Mouse (Mus musculus): Measurements from ENCODE around the gene Hat1.
"Not testable (repeated sequence)": the region's sequence is repeated elsewhere in the genome, so short reads cannot be mapped to it uniquely, and the experiment has no call there.

- TF ChIP-seq CTCF (IDR thresholded peaks at IDR 0.05; ENCODE audit: borderline replicate concordance, insufficient read depth, low read length); POLR2A (IDR thresholded peaks at IDR 0.05; ENCODE audit: low read depth, low read length): not testable (repeated sequence)
These were observed 16.5 kb upstream of the Hat1 start for GRCm38 (mm10) chr2:71372261-71372660.
